Mouse (Mus musculus) small intestine, adult 2 months (tissue): ENCODE measurements at regions not wholly inside any gene's neighbourhood (a gene's known extent, or its start where the extent isn't known, plus 50 kb on each side); places are given as distances from the start of the nearest gene placed in this dataset.

ENCODE experiments used
- CTCF ChIP-seq: fragments of 200-500 bp; IDR thresholded peaks from 2 replicates; pipeline ENCODE4 v1.5.1; 2012; ENCODE audit warnings: low read depth, mild to moderate bottlenecking, control low read depth, inconsistent platforms, low read length, moderate library complexity, mixed read lengths; ENCODE audit not compliant: insufficient replicate concordance, insufficient read length; ENCODE audit errors: extremely low read depth
- POLR2A ChIP-seq: fragments of 200-500 bp; IDR thresholded peaks from 2 replicates; pipeline ENCODE4 v1.6.1; 2012; ENCODE audit warnings: low read depth, mild to moderate bottlenecking, control low read depth, inconsistent platforms, low read length, moderate library complexity

GRCm38 (mm10) chr13:15890794-15891193, 120.9 kb upstream of the Inhba start:
- TF ChIP-seq POLR2A (no peak), CTCF (no peak)
